Mouse (Mus musculus) MEL (cell line): ENCODE data around the gene Glb1l3.

Experiments
- CTCF ChIP-seq, 3 experiments: IDR thresholded peaks in 2 of 3; conservative IDR thresholded peaks in 1 of 3; 2 replicates each; pipeline ENCODE4 v1.5.1; 2011 to 2012; ENCODE audit warnings: low read length in 3 of 3, low read depth in 2 of 3, mild to moderate bottlenecking in 2 of 3, improper control_type of control experiment in 1 of 3, inconsistent platforms in 1 of 3, mixed read lengths in 1 of 3, moderate library complexity in 1 of 3; ENCODE audit not compliant: control insufficient read depth in 1 of 3, insufficient read depth in 1 of 3, poor library complexity in 1 of 3, severe bottlenecking in 1 of 3
- HCFC1 ChIP-seq: IDR thresholded peaks from 2 replicates; pipeline ENCODE4 v1.6.1; 2012; ENCODE audit warnings: low read depth, mild to moderate bottlenecking, inconsistent platforms, low read length, improper control_type of control experiment, moderate library complexity
- SIN3A ChIP-seq: IDR thresholded peaks from 2 replicates; pipeline ENCODE4 v1.6.1; 2012; ENCODE audit warnings: low read length, improper control_type of control experiment, inconsistent platforms
- ZKSCAN1 ChIP-seq: IDR thresholded peaks from 2 replicates; pipeline ENCODE4 v1.6.1; 2012; ENCODE audit warnings: low read depth, mild to moderate bottlenecking, inconsistent platforms, low read length, improper control_type of control experiment, moderate library complexity

DNA sequence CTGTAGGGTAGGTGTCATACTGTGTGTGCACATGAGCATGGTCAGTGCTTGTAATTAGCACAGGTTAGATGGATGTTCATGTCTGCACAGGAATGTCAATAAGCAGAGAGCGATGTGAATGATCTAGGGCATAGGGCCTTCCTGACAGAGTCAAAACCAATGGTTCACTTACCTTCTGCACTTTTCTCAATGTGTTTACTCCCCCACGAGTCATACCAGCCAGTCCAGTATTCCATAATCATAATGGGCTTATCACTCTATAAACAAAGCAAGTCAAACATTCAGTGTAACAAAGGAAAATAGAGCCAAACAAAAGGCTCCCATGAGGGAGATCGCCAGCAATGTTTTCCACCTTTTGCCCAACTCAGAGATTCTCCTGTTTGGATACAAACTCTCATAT, 29.6 kb downstream of the Glb1l3 start:
- TF ChIP-seq HCFC1 (no peak), SIN3A (no peak), CTCF (IDR thresholded peaks at IDR 0.05 in 2 of 3, conservative IDR thresholded peaks at IDR 0.05 in 1 of 3; ENCODE audit: control insufficient read depth in 1 of 3, insufficient read depth in 1 of 3, low read depth in 2 of 3, low read length in 3 of 3, poor library complexity in 1 of 3, severe bottlenecking in 1 of 3) (no peak), ZKSCAN1 (no peak)
